Mouse (Mus musculus): ENCODE results near the gene Rhox4c. TPM values are rescaled to one million over a fixed set of nuclear protein-coding genes. Genes with fewer than 3 reads are reported as not detected.
"Not testable (repeated sequence)": the region's sequence is repeated elsewhere in the genome, so short reads cannot be mapped to it uniquely, and the experiment has no call there.

Rhox4c gene
- not detected in 2 replicates for polyA plus RNA-seq (2015; fragmentation: Nextera tagmentation; extraction: Ambion mirVana)

GRCm38 (mm10) chrX:37480037-37480436, at the start of gene Rhox4c:
Rhox4c (plus strand) TSS chrX:37480337.
- H3K27me3 ChIP-seq (replicated peaks); H3K4me2 ChIP-seq; ATAC-seq (ENCODE audit: extremely low read depth, insufficient number of reproducible peaks, low FRiP score, low TSS enrichment); H3K9me3 ChIP-seq; H3K9ac ChIP-seq; H3K4me3 ChIP-seq; H3K4me1 ChIP-seq; H3K36me3 ChIP-seq; H3K27ac ChIP-seq (replicated peaks): not testable (repeated sequence)
- 91% methylated on average over 14 of the region's 14 CpGs for WGBS

- not testable (repeated sequence) for H3K27ac ChIP-seq (replicated peaks); H3K9me3 ChIP-seq; H3K4me3 ChIP-seq; H3K36me3 ChIP-seq; H3K4me1 ChIP-seq; ATAC-seq (ENCODE audit: extremely low read depth, insufficient number of reproducible peaks, low FRiP score, low TSS enrichment); H3K9ac ChIP-seq; H3K4me2 ChIP-seq; H3K27me3 ChIP-seq (replicated peaks)
- WGBS: 83% methylated on average over 14 of the region's 15 CpGs
These were observed 47.9 kb upstream of the Rhox4c start, which contains the start of gene Rhox4b for GRCm38 (mm10) chrX:37432194-37432593. Rhox4b (plus strand) TSS chrX:37432494.

- not testable (repeated sequence) for H3K9ac ChIP-seq; ATAC-seq (ENCODE audit: extremely low read depth, insufficient number of reproducible peaks, low FRiP score, low TSS enrichment); H3K27me3 ChIP-seq (replicated peaks); H3K4me1 ChIP-seq; H3K4me3 ChIP-seq; H3K27ac ChIP-seq (replicated peaks); H3K4me2 ChIP-seq; H3K9me3 ChIP-seq; H3K36me3 ChIP-seq
- WGBS: 95% methylated on average over 8 of the region's 10 CpGs
These were observed 26.8 kb upstream of the Rhox4c start, which contains the start of gene Rhox2c for GRCm38 (mm10) chrX:37453380-37453779. Rhox2c (plus strand) TSS chrX:37453680.

- WGBS: 83% methylated on average over 3 of the region's 4 CpGs
- not testable (repeated sequence) for H3K27ac ChIP-seq (replicated peaks); ATAC-seq (ENCODE audit: extremely low read depth, insufficient number of reproducible peaks, low FRiP score, low TSS enrichment)
These were observed 21.9 kb upstream of the Rhox4c start, which contains the start of gene Rhox3c for GRCm38 (mm10) chrX:37458285-37458684. Rhox3c (plus strand) TSS chrX:37458585.

GRCm38 (mm10) chrX:37514059-37514458, 33.9 kb downstream of the Rhox4c start, which contains the start of gene Rhox4d:
Rhox4d (plus strand) TSS chrX:37514359.
- not testable (repeated sequence) for H3K4me3 ChIP-seq; H3K27ac ChIP-seq (replicated peaks); ATAC-seq (ENCODE audit: extremely low read depth, insufficient number of reproducible peaks, low FRiP score, low TSS enrichment); H3K9ac ChIP-seq; H3K27me3 ChIP-seq (replicated peaks); H3K4me1 ChIP-seq; H3K4me2 ChIP-seq; H3K9me3 ChIP-seq; H3K36me3 ChIP-seq
- 91% methylated on average over 17 of the region's 18 CpGs for WGBS

More at GRCm38 (mm10) chrX:37458285-37458684, 21.9 kb upstream of the Rhox4c start, which contains the start of gene Rhox3c:
- H3K4me2 ChIP-seq; H3K27me3 ChIP-seq (replicated peaks); H3K9me3 ChIP-seq; H3K9ac ChIP-seq; H3K4me1 ChIP-seq; H3K4me3 ChIP-seq; H3K36me3 ChIP-seq: not testable (repeated sequence)

- H3K27me3 ChIP-seq (replicated peaks); H3K27ac ChIP-seq (replicated peaks); H3K4me1 ChIP-seq; H3K9ac ChIP-seq; H3K36me3 ChIP-seq; H3K4me2 ChIP-seq; H3K9me3 ChIP-seq; ATAC-seq (ENCODE audit: extremely low read depth, insufficient number of reproducible peaks, low FRiP score, low TSS enrichment); H3K4me3 ChIP-seq: not testable (repeated sequence)
- WGBS: 78% methylated on average over 2 of the region's 8 CpGs
These were observed 50.0 kb downstream of the Rhox4c start, which contains the start of gene Rhox2e for GRCm38 (mm10) chrX:37530152-37530551. Rhox2e (plus strand) TSS chrX:37530452.

Other genes with a start within 250 kb of the Rhox4c start
- gene Rhox2a, start 235.4 kb upstream of the Rhox4c start, polyA plus RNA-seq (2015; fragmentation: Nextera tagmentation; extraction: Ambion mirVana): not detected in 2 replicates
- gene Rhox3a, start 230.4 kb upstream of the Rhox4c start, polyA plus RNA-seq (2015; fragmentation: Nextera tagmentation; extraction: Ambion mirVana): not detected in 2 replicates
- not detected in 2 replicates for gene Rhox4a, start 215.0 kb upstream of the Rhox4c start, polyA plus RNA-seq (2015; fragmentation: Nextera tagmentation; extraction: Ambion mirVana)
- gene Rhox3a2, start 100.3 kb upstream of the Rhox4c start, polyA plus RNA-seq (2015; fragmentation: Nextera tagmentation; extraction: Ambion mirVana): not detected in 2 replicates
- gene Rhox4a2, start 89.5 kb upstream of the Rhox4c start, polyA plus RNA-seq (2015; fragmentation: Nextera tagmentation; extraction: Ambion mirVana): 0.17 TPM in 1 of 2 replicates, not detected in the other
- gene Rhox2b, start 68.3 kb upstream of the Rhox4c start, polyA plus RNA-seq (2015; fragmentation: Nextera tagmentation; extraction: Ambion mirVana): not detected in 2 replicates
- gene Rhox4b, start 47.8 kb upstream of the Rhox4c start, polyA plus RNA-seq (2015; fragmentation: Nextera tagmentation; extraction: Ambion mirVana): not detected in 2 replicates
- gene Rhox2c, start 26.7 kb upstream of the Rhox4c start, polyA plus RNA-seq (2015; fragmentation: Nextera tagmentation; extraction: Ambion mirVana): not detected in 2 replicates
- gene Rhox3c, start 21.8 kb upstream of the Rhox4c start, polyA plus RNA-seq (2015; fragmentation: Nextera tagmentation; extraction: Ambion mirVana): not detected in 2 replicates
- not detected in 2 replicates for gene Rhox2d, start 13.1 kb downstream of the Rhox4c start, polyA plus RNA-seq (2015; fragmentation: Nextera tagmentation; extraction: Ambion mirVana)
- not detected in 2 replicates for gene Rhox4d, start 34.0 kb downstream of the Rhox4c start, polyA plus RNA-seq (2015; fragmentation: Nextera tagmentation; extraction: Ambion mirVana)
- not detected in 2 replicates for gene Rhox2e, start 50.1 kb downstream of the Rhox4c start, polyA plus RNA-seq (2015; fragmentation: Nextera tagmentation; extraction: Ambion mirVana)
- not detected in 2 replicates for gene Rhox3e, start 61.7 kb downstream of the Rhox4c start, polyA plus RNA-seq (2015; fragmentation: Nextera tagmentation; extraction: Ambion mirVana)
- not detected in 2 replicates for gene Rhox4e, start 77.1 kb downstream of the Rhox4c start, polyA plus RNA-seq (2015; fragmentation: Nextera tagmentation; extraction: Ambion mirVana)
- gene Rhox2f, start 91.1 kb downstream of the Rhox4c start, polyA plus RNA-seq (2015; fragmentation: Nextera tagmentation; extraction: Ambion mirVana): not detected in 2 replicates
- not detected in 2 replicates for gene Rhox3f, start 100.7 kb downstream of the Rhox4c start, polyA plus RNA-seq (2015; fragmentation: Nextera tagmentation; extraction: Ambion mirVana)
- not detected in 2 replicates for gene Rhox4f, start 127.4 kb downstream of the Rhox4c start, polyA plus RNA-seq (2015; fragmentation: Nextera tagmentation; extraction: Ambion mirVana)
- gene Rhox3g, start 148.3 kb downstream of the Rhox4c start, polyA plus RNA-seq (2015; fragmentation: Nextera tagmentation; extraction: Ambion mirVana): not detected in 2 replicates
- not detected in 2 replicates for gene Rhox2g, start 163.1 kb downstream of the Rhox4c start, polyA plus RNA-seq (2015; fragmentation: Nextera tagmentation; extraction: Ambion mirVana)
- gene Rhox4g, start 171.0 kb downstream of the Rhox4c start, polyA plus RNA-seq (2015; fragmentation: Nextera tagmentation; extraction: Ambion mirVana): not detected in 2 replicates
- not detected in 2 replicates for gene Rhox3h, start 188.4 kb downstream of the Rhox4c start, polyA plus RNA-seq (2015; fragmentation: Nextera tagmentation; extraction: Ambion mirVana)
- not detected in 2 replicates for gene Rhox2h, start 192.9 kb downstream of the Rhox4c start, polyA plus RNA-seq (2015; fragmentation: Nextera tagmentation; extraction: Ambion mirVana)